Mouse (Mus musculus): Measurements from ENCODE around the gene Tex36.

Tex36 gene

DNA sequence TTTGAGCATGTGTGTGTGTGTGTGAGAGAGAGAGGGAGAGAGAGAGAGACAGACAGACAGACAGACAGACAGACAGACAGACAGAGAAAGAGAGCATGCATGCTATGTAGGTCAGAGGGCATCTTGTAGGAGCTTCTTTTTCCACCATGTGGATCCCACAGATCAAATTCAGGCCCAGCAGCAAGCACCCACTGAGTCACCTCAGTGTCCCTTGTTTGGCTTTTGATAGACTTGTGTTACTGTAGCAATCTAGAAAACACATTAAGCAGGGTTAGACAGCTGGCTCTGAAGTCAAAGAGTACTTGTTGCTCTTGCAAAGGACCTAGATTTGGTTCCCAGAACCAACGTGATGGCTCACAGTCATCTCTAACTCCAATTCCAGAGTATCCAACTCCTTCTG lies 10.2 kb downstream of the Tex36 start:
- DNase-seq = no peak

DNA sequence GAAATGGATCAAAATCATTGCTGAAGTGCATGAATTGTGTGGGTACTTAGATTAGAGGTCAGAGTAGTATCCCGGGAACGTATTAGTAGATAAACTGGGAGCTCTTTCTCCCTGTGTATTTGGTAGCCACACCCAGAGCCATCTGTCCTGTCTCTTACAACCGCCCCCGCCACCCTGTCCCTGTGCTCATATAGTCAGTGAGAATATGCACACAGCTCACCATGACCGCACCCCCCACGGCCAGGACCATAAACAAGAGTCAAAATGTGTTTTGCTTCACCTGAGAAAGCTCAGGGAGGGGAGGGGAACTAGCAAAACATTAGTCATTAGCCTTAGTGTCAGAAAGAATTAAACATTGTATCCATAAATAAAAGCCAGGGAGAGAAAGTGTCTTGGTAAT lies 18.7 kb downstream of the Tex36 start:
- no peak for DNase-seq

DNA sequence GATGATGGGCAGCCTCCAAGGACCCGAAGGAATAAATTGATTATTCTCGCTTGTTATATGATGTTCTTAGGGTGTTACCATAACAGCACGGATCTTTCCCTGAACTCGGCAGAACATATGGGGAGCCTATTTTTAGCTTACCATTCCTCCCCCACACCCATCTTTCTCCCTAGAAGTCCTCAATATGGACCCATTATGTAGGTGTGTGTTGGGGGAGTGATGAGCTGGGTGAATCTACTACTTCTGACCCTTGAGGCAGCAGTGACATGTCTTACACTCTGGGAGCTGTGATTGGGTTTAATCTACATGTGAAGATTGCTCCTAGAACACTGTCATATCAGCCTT lies 21.7 kb downstream of the Tex36 start:
- DNase-seq = no peak

DNA sequence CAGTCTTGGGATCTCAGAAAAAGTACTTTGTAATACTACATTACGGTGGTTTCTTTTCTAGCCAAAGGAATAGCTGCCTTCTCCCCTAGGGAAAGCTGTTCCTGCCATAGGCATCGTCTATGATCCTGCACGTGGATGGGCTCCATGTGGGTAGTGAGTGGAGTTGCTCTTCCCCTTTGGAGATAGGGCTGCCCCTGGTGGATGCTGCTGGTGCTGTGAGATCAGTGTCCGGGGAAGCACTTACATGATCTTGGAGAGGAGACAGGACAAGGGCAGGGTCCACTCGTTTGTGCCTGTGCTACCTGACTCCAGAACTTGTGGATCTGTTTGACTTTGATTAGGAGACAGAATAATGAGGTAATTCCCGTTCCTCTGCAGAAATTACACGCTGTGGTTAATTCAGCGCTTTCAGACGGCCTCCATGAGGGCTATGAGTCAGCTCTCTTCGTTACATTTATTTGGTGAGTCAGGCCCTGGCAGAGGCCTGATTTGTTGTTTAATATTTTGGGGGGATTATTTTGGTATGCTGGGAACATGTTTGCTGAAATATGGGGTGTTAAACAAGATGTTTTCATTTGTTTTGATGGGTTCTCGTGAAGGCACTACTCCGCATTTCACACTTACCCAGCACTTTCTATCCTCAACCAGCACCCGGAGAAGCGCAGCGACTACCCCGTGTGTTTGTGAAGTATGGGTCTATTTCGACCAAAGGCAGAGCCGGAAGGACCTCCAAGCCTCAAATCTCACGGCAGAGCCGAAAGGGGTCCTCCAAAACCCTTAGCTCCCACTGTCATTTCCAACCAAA lies 22.3 kb downstream of the Tex36 start:
- DNase-seq = peak; percentile 22 to 24

DNA sequence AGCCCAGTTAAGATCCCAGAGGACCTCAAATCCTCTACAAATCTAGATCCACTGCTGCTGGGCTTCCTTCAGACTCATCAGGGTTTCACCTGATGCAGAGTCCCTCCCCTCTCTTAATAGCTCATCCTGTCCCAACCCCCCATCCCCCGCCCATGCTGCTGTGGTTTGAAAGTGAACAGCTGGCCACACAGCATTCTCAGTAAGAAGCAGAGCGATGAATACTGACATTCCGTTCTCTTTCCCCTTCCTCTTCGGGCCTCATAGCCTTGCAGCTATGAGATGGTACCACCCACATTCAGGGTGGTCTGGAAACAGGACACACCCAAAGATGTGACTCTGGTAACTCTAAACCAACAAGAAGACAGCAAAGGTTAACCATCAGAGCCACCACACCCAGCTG lies 25.1 kb downstream of the Tex36 start:
- DNase-seq = no peak

DNA sequence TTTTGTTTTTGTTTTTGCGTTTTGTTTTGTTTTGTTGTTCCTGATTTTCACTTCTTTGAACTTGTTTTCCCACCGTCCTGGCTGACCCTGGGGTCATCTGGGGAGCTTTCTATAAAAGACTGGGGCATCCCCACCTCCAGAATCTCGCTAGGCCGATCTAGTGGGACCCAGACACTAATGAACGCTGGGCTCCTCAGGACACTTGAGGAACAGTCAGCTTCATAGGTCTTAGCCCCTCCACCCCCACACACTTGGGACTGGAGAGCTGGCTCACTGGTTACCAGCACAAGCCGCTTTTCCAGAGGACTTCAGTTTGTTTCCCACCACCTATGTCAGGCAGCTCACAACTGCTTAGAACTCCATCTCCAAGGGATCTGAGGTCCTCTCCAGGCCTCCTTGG lies 25.7 kb downstream of the Tex36 start:
- DNase-seq = no peak

DNA sequence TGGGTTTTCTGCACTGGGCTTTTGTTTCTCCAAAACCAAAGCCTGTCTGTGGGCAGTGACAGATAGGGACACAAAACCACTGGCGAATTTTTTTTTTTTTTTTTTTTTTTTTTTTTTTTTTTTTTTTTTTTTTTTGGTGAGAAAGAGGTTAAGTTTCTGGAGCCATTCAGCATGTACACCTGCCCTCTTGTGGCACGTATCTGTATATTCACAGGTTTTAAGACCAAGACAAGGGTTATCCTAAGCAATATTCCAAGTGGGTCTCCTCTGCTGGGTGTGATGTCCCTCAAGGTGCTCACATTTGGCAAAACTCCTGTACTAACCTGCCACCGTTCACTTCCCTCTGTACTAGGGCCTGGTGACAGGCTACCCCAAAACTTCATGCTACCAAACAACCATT lies 30.0 kb downstream of the Tex36 start:
- DNase-seq = peak; percentile 55 to 65

DNA sequence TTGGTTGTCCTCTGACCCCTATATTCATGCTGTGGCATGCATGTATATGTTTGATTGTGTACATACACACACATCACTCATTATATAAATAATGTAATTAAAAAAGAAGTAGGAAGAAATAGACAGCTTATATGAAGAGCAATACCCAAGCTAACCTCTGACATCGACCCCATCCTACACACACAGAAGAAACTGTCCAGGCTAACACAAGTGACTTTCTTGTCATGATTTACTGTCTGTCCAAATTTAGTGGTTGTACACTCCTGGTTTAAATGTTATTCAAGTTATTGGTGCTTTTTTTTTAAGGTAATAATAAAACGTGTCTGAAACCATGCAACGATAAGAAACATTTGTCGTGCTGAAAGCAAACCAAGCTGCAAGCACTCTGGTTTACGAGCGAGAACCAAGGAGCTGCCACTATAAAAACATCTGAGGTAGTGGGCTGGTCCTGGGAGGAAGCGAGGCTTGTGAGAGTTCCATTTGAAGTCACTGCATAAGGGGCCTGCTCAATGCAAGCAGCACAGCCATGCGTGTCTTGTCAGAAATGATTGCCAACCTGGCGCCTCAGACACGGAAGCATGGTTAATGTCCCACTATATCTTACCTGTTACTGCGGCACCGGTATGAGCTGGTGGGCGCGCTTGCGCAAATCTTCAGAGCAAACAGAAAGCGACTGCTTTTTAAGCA lies 32.6 kb downstream of the Tex36 start:
- no peak for DNase-seq

DNA sequence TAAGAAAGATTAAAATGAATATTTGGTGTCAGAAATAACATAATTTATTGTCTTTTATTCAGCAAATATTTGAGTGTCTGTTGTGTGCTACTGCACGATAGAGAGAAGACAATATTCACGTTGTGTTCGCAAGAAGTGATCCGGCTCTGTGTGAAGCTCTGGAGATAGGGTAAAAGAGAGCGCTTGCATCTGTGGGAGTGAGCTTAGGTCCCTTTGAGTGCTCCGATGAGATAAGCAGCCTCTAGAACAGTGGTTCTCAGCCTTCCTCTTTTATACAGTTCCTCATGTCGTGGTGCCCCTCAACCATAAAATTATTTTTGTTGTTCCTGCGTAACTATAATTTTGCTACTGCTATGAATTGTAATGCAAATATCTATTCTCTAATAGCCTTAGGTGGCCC lies 37.4 kb downstream of the Tex36 start:
- no peak for DNase-seq

DNA sequence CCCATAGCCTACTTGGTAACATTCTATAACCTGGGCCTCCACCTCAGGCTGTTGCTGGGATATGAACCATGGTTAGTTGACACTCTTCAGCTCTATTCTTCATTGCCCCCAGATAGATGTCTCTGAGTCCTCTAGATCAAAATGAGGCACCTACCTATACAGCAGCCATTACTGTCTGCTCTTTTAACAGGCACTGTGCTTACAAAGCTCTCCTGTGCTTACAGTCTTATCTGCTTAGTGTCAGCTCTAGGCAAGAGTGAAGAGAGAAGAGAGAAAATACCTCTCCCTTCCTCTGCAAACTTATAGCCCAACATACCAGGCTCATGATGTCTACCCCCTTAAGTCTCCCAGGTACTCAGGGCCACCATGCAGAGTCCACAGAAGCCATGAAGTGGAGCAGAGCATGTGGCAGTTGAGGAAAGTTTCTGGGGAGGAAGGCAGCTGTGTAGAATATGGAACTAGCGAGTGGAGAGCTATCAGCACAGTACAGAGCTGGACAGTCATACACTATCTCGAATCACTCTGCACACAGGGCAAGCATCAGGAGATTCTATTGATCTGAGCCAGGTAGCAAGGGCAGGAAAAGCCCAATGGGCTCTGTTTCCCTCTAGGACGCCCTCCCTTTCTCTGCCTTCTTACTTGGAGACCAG lies 38.7 kb downstream of the Tex36 start:
- DNase-seq = no peak

DNA sequence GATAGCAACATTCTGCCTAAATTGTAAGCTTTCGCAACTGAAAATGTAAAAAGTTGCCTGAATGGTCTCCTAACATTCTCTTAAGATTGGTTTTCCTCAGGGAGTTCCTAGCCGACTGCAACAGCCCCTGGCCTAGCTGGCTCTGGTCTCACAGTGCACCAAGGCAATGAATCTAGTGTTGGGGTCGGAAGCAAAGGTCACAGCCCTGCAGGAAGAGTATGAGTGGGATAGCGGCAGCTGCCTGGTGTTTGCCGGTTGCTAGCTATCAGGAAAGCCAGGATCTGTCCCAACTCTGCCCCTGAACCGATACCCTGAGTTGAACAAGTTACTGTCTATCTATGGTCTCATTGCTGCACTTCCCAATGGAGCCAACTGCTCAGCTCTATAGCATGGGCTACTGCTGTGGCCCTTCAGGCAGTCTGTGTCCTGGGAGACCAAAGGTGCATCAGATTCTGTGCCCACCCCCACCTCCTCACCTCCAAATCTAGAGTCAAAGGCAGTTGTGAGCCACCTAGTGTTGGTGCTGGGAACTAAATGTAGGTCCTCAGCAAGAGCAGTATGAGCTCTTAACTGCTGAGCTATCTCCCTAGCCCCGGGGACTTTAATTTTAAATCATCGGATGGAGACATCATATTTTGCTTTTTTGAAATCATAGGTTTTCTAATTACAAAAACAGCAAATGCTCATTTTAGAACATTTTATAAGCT lies 46.0 kb downstream of the Tex36 start:
- DNase-seq = peak; percentile 67 to 69

DNA sequence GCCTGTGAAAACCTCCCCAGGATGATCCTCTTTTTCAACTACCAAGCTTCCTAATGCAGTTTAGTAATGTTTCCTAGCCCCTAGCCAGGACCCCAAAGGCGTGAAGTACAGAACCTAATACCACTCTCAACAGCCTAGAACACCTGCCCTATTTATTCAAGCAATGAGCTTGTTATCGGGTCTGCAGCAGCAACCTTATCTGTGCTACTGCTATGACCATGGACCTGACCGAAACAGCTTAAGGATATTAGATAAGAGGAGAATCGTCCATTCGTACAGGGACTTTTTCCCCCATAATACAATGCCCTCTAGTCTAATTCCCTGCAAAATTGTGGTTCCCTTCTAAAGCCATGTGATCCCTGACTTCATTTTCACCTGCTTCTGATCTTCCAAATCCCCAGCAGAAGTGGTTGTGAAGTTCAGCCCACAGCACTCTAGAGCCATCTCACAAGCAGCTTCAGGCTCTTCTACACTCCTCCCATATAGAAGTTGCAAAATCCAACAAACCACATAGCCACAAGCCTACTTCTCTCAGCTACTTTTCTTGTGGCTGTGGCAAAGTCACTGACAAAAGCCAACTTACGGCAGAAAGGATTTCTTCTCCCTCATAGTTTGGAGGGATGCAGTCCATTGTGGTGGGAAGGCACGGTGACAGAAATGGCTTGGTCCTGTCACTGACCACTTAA lies 49.5 kb downstream of the Tex36 start:
- no peak for DNase-seq

DNA sequence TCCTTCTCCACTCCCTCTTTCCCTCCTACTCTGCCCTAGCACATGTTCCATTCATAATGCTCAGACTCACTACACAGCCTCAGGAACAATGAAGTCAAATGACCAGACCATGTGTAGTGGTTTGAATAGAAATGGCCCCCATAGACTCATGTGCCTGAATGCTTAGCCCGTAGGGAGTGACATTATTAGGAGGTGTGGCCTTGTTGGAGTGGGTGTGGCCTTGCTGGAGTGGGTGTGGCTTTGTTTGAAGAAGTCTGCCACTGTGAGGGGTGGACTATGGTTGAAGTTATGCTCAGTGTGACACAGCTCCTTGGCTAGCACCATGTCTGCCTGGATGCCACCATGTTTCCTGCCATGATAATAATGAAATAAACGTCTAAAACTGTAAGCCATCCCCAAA lies 51.0 kb downstream of the Tex36 start:
- DNase-seq = no peak

DNA sequence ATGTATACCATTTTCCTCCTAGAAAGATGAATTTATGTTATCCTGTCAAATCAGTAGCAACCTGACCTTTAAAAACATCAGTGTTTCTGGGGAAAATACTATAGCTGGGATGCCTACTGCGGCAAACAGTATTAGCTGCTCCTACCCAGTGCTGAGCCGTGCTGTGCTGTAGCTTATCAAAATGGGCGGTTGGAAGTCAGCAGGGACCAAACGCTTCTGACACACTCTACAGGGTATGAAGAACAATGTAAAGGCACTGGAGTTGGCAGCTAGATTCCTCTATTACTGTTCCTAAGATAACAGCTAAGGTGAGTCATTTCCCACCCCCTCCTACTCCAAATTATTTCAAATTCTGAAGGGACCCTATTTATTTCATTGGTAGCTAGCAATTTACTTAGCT lies 53.5 kb downstream of the Tex36 start:
- no peak for DNase-seq

DNA sequence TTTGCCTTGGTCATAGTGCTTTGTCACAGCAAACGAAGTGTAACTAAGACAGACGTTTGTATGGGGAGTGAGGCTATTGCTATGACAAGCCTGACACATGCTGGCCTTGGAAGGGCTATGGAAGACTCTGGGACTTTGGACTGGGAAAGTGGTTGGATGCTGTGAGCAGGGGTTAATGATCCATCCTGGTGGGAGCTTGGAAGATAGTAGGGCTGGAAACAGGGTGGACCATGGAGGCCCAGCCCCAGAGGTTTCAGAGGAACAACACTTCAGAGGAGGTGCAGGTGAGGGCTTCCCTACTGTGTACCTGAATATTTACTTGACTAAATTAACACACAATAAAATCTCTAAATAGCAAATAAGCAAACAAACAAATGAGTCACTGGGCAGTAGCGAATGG lies 56.3 kb downstream of the Tex36 start:
- DNase-seq = no peak

DNA sequence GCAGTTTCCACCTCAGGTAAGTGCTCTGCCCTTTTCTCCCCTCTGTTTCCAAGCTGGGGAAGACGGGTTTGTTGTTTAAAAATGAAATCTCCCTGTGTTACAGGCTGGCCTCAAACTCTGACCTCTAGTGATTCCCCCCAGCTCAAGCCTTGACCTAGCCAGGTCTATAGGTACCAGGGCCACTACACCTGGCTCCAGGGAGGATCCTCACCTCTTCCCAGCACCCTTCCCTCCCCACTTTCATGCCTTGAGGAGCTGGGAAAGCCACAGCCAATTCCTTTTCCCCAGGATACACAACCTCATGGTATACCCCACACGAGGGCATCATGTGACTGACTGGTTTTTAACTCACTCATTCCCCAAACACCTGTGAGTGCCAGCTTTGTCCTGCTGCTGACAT lies 57.0 kb downstream of the Tex36 start:
- no peak for DNase-seq

DNA sequence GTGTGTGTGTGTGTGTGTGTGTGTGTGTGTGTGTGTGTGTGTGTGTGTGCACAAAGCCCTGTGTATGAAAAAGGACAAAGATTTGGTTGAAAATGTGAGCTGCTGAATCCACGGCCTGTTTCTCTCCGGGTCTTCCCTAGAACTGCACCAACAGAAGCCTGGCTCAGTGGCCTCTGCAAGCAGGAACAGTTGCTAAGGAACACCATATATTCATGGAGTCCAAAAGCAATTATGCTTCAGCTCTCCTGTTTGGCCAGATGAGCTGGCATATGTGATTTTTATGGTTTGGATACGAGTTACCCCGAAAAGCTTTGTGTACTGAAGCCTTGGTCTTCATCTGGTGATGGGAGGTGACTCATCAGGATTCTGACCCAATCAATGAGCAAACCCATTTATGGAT lies 58.8 kb downstream of the Tex36 start:
- no peak for DNase-seq

DNA sequence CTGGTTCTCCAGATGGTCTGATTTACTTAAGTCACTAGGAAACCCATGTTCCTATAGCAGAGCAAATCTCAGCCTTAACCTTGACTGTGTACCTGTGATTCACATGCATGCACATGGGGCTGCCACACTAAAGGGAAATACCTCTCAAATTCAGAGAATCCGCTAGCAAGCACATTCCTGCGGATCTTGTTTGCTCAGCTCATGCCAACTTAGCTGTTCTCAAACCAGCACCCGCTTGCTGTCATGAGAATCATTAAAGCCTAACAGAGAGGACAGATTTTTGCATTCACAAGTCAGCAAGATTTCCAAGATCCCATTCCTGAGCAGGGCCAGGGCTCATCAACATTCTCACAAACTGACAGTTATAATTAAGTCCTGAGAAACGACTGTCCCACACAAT lies 64.6 kb downstream of the Tex36 start:
- DNase-seq = no peak

Data from cerebellum, postnatal 10 days (tissue).